Mouse (Mus musculus) spleen, adult 18-20 months (tissue): ENCODE measurements around the gene Xylb.

Experiments
- DNase-seq, 2 experiments: peaks; one replicate each; pipeline ENCODE4 v3.0.0; 2022; ENCODE audit warnings: mixed read lengths in 2 of 2

The Xylb gene

DNA sequence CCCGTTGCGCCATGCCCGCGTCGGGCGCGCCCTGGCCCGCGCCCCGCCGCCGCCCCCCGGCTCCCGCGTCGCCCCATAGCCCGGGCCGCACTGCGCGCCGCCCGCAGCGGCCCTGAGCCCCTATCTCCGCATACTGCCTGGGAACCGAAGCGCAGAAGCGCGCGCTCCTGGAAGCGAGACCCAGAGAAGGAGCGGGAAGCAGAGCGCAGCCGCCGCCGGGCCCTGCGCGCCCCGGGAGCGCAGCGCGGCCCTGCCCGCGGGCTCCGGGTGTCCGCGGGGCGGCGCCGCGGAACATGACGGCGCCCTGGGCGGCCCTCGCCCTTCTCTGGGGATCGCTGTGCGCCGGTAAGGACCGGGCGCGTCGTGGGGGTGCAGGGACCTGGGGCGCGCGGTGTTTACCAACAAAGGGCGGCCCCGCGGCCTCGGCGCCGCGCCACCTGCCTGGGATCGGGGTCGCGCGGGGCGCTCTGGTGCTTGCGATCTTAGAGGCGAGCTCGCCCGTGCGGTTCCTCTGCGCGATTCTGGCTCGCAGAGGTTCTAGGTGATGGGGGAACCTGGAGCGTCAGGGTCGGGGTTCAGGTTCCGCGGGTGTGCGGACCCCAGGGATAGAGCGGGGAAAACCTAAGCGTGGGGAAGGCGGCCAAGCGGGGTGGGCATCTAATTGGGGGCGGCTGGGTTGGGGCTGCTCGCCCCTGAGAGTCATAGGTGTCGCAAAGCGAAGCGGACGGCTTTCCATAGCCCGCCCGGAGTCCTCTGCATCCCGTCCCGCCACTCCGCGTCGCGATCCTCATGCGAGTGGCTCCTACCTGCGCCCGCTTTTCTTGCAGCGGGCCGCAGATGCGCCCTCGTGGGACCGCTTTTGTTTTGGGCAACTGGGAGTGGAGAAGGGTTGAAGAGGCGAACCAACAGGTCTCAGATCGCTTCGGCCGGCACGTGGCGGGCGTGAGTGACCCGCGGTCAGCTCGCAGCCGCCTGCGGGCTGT lies 45.4 kb downstream of the Xylb start:
- DNase-seq, result peak in 1 of 2 experiments; percentile 20

GRCm38 (mm10) chr9:119403236-119403641 lies 46.1 kb downstream of the Xylb start:
- DNase-seq, result no peak

- DNase-seq, result no peak
These were observed 46.9 kb downstream of the Xylb start for GRCm38 (mm10) chr9:119404090-119404489.

DNA sequence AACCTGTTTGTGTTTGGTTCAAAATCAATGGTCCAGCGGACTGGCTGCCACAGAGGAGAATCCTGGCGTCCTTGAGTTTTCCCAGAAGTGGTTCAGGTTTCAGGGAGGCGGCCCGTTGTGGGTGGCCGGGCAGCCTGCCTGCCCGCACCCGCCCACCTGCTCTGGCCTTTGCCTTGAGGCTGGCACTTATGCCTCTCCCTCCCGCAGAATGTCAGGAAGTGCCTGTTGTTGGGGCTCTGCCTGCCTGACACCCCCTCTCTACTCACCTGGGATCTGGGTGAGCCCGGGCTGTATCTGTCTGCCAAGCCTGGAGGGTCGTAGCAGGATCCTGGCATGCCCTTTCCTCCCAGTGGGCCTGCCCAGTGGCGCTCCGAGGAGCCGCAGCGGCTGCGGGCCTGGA lies 50.7 kb downstream of the Xylb start:
- no peak for DNase-seq

DNA sequence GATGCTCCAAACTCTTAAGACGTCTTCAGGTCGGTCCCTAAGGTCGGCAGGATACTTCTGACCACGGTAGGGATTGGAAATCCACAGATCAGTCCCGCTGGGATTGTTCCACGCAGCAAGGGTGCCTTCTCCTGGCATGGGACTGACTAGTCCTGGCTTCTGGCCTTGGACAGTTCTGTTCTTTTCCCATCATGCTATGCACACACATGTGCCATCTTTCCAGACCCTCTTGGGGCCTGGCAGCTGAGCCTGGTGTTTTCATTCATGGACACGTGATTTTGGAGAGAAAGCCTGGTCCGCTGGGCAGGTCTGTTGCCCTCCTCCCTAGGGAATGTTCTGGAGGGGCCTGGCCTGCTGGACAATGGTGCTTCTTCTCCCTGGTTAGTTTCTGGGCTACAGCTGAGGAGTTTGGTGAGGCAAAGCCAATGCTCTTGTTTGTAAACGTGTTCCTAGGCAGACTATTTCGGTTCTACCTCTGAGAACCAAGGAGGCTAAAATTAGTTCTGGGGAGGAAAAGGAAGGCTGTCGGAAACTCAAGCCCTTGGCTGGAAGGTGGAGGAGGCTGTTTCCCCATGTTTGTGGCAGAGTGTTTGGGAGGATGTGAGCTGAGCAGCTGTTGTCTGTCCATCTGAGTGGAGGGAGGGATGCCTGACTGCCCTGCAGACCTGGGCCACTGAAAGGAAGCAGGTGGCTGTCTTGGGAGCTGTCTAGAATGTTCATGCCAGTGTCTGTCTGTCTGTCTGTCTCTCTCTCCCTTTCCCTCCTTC lies 51.9 kb downstream of the Xylb start:
- no peak for DNase-seq

GRCm38 (mm10) chr9:119409864-119410263 lies 52.7 kb downstream of the Xylb start:
- no peak for DNase-seq

DNA sequence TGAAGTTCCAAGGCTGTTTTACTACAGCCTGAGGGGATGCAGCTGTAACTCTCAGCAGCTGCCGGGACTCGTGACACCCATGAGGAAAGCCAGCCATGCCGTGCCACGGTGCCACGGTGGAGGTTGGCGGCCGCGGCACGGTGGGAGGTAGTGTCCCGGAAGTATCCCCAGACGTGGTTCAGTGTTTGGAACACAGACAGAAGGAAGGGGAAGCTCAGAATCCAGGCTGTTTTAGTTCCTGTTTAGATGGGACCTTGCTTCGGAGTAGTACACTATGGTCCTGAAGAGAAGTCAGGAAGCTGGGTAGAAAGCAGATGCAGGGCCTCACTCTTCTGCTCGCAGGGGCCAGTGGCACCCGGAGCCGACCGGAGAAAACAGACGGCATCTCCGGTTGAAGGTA lies 60.8 kb downstream of the Xylb start:
- no peak for DNase-seq

DNA sequence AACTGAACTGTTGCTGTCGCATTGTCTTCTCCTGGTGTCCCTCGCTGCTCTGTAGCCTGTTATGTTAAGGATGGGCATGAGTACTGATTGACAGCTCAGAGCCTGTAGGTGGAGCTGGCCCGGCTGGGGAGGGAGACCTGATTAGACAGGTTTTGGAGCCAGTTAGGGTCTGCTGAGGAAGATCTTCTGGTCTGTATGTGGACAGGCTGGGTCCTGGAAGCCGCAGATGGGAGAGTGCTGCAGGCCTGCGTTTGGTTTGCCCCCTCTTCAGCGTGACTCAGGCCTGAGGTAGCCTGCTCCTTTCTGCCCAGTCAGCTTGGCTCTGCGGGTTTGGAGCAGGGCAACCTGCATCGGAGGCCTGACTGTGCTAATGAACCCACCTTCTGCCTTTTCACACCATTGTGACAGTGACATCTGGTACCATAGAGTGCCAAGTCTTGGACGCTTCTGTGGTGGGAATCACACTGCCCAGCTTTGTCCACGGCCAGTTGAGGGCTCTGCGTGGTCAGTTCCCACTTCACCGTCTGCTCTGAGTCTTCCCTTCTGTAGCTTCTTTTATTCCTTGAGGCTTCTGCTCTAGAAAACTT lies 62.8 kb downstream of the Xylb start:
- no peak for DNase-seq

DNA sequence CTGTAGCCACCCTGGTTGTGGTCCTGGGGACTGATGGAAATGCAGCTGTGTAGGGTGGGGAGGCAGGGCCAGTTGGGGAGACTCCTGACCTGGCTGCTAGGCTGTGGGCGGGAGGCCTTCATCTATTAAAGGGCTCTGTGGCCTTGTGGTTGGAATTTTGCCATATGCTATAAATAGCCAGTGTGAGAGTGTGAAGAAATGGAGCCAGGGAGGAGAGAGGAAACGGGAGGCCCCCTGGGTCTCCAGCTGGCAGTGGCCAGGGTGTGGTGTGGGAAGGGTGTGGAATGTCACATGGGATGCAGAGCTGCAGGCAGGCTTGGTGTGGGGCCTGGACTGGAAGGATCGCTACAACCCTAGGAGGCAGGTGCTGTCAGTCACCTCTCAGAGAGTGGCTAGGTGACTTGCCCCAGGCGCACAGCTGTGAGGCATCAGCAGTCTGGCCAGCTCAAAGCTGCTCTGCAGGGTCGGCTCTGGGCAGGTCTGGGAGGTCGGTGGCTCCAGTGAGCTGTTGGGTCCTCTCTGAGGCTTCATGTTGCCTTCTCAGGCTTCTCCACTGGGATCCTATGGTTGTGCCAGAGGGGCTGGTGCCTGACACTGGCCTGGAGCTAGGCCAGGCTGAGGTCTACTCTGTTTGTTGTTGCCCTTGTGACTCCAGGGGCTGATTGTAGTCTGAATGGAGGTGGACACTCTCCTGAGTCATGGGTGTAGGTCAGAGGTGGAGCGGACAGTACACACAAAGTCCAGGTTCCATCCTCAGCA lies 68.2 kb downstream of the Xylb start:
- DNase-seq, result no peak

GRCm38 (mm10) chr9:119425976-119426415 lies 68.8 kb downstream of the Xylb start:
- no peak for DNase-seq

- no peak for DNase-seq
These were observed 69.3 kb downstream of the Xylb start for GRCm38 (mm10) chr9:119426483-119426882.

- peak; percentile 20 to 58 for DNase-seq
These were observed 73.1 kb downstream of the Xylb start for GRCm38 (mm10) chr9:119430311-119430710.

DNA sequence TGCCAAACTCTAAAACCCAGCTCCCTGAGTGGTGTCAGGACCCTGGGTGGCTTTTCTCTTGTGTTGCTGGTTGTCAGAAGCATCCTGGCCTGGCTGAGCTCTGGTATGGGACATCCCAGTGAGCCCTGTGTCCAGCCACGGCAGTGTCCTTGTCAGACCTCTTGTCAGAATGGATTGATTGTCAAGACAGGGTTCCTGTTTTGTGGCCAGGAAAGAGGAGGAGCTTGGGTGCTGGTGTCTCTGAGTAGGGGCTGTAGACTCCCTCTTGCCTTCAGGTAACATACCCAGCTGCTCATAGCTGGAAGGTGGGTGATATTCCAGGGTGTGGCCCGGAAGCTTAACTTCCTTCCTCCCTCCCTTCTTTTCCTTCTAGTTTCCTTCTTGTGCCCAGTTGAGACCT lies 78.7 kb downstream of the Xylb start:
- no peak for DNase-seq

DNA sequence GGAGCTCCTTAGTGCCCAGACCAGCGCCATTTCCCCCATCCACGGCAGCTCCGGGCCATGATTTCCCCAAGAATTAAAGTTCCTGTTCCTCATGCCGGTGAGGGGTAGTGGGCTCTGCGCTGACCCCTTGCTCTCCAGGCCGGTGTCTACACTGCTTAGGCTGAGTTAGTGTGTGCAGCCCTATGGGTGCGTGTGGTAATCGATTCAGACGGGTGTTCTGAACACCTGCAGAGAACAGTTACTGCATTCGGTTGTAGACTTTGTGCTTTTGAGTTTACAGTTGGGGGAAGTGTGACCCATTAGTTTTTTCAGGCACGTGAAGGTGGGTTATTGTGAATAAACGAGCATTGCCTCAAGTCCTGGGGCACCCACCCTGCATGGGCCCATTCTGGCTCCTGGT lies 80.9 kb downstream of the Xylb start:
- no peak for DNase-seq

DNA sequence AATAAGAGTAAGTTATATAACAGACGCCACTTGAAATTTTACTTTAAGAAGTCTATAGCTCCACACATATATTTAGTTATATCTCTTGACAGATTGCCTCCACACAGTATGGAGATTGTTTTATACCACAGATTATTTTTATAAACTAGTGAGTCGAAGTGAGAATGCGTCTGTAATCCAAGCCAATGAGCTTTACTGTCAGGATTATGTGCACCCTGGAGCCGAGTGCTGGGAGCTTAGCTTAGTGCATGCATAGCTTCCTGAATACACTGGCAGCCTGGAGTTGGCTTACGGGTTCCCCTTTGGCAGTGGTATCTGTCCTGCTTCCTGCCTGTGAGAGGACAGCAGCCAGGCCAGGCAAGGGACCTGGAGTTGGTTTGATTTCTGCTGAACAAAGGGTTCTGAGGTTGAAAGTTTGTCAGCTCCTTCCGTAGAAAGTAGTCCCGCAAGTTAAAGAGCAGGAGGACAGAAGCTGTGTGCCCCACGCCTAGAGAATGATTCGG lies 81.4 kb downstream of the Xylb start:
- DNase-seq, result no peak
